8 mouse cellular contexts compared by ENCODE assay signal in genomic region chr14:26533267-26533666, GRCm38 (mm10). TPM values are rescaled to one million over a fixed set of nuclear protein-coding genes. Genes with fewer than 3 reads are reported as not detected.
A peak's percentile ranks its signal among the peaks of the same experiment; 100 is the strongest.
DNase-seq lines count a peak whose midpoint lies in the region; ATAC-seq and TF ChIP-seq lines count a peak whose summit lies in the region.

No protein-coding gene starts in this region.

- 22% methylated on average over 19 of the region's 19 CpGs for WGBS in hindbrain, postnatal 0 days
- WGBS in thymus, adult 2 months, result 41% methylated on average over 19 of the region's 19 CpGs

- peak; percentile 16 for DNase-seq in adrenal gland, postnatal 14 days
- no peak for DNase-seq in adrenal gland, adult 18-20 months (ENCODE audit: low spot score in 2 of 2)
- DNase-seq in thymus, adult 18-20 months, result peak; percentile 17 to 27
- no peak for DNase-seq in thymus, postnatal 0 days (ENCODE audit: low spot score)
- DNase-seq in hindbrain, postnatal 0 days (ENCODE audit: low spot score), result no peak
- DNase-seq in lung, postnatal 4 days, result peak; percentile 11 to 23
- DNase-seq in thymus, adult 2 months, result peak; percentile 26
- DNase-seq in gastrocnemius, postnatal 10 days, result no peak

- H3K9ac ChIP-seq in hindbrain, postnatal 0 days (replicated peaks; ENCODE audit: low read length), result peak overlapping the region; percentile 84

- H3K27ac ChIP-seq in hindbrain, postnatal 0 days, result no peak overlapping the region
- no peak overlapping the region for H3K27ac ChIP-seq in thymus, adult 2 months (ENCODE audit: control insufficient read depth, insufficient read depth, low read length)

- no peaks in the 10 kb centered on the region for H3K36me3 ChIP-seq in hindbrain, postnatal 0 days (ENCODE audit: insufficient read depth, low read length)
- no peaks in the 10 kb centered on the region; the same call in 1 of the 2 replicates for H3K36me3 ChIP-seq in thymus, adult 2 months (ENCODE audit: control insufficient read depth, insufficient read depth, low read length)

- peak overlapping the region; percentile 88 for H3K4me3 ChIP-seq in hindbrain, postnatal 0 days (ENCODE audit: low read length)
- H3K4me3 ChIP-seq in thymus, adult 2 months (ENCODE audit: control insufficient read depth, insufficient read depth, low read length), result peak overlapping the region; percentile 73

- no peaks in the 10 kb centered on the region for H3K27me3 ChIP-seq in hindbrain, postnatal 0 days (ENCODE audit: insufficient read depth, low read length)
- no peaks in the 10 kb centered on the region for H3K27me3 ChIP-seq in thymus, adult 2 months (ENCODE audit: control insufficient read depth, insufficient read depth, low read length)

- no peak for TF ChIP-seq POLR2A in thymus, adult 2 months (IDR thresholded peaks at IDR 0.05; ENCODE audit: control insufficient read depth, extremely low read depth, insufficient read depth, low read length, poor library complexity)

- no peaks in the 10 kb centered on the region for H3K9me3 ChIP-seq in hindbrain, postnatal 0 days (ENCODE audit: low read length)

- peaks cover 23% of the 10 kb centered on the region for H3K4me1 ChIP-seq in hindbrain, postnatal 0 days (ENCODE audit: insufficient read depth, low read length)
- peaks cover 17% of the 10 kb centered on the region for H3K4me1 ChIP-seq in thymus, adult 2 months (replicated peaks; ENCODE audit: control insufficient read depth, insufficient read depth, low read length)

- no peak for ATAC-seq in hindbrain, postnatal 0 days

- H3K4me2 ChIP-seq in hindbrain, postnatal 0 days (ENCODE audit: low read depth, low read length), result peak overlapping the region; percentile 95

- TF ChIP-seq CTCF in hindbrain, postnatal 0 days (IDR thresholded peaks at IDR 0.05; ENCODE audit: low read depth), result no peak
- no peak for TF ChIP-seq CTCF in thymus, adult 2 months (IDR thresholded peaks at IDR 0.05; ENCODE audit: borderline replicate concordance, control insufficient read depth, extremely low read depth, insufficient read depth, low read length, poor library complexity)

RNA-seq across cellular contexts. Expression of gene Slmap, which starts 1.5 kb away (rescaled TPM):
- total RNA-seq in adrenal gland, postnatal 14 days (2021), result 105 and 107 TPM in 2 replicates
- 10 to 100 TPM; 81.3 to 88.8 TPM for total RNA-seq in adrenal gland, adult 18-20 months (2021)
- 16.8 and 19.6 TPM in 2 replicates for polyA plus RNA-seq in thymus, postnatal 0 days (2015; fragmentation: Nextera tagmentation; extraction: Ambion mirVana)
- 16.1 and 17.1 TPM in 2 replicates for total RNA-seq in hindbrain, postnatal 0 days (2014; rRNA removed)
- 11.3 and 11.7 TPM in 2 replicates for polyA plus RNA-seq in hindbrain, postnatal 0 days (2015; fragmentation: Nextera tagmentation; extraction: Ambion mirVana)
- 20.9 and 34.0 TPM in 2 replicates for polyA plus RNA-seq in thymus, adult 2 months (2012; rRNA removed)
- 100 to 1,000 TPM; 111 to 113 TPM for total RNA-seq in gastrocnemius, postnatal 10 days (2021)

RNA-seq across cellular contexts. Expression of gene Dennd6a, which starts 40.4 kb away (rescaled TPM):
- 32.5 and 37.0 TPM in 2 replicates for total RNA-seq in adrenal gland, postnatal 14 days (2021)
- 10 to 100 TPM; 27.5 to 33.1 TPM for total RNA-seq in adrenal gland, adult 18-20 months (2021)
- 30.7 and 41.4 TPM in 2 replicates for polyA plus RNA-seq in thymus, postnatal 0 days (2015; fragmentation: Nextera tagmentation; extraction: Ambion mirVana)
- 23.8 and 33.8 TPM in 2 replicates for total RNA-seq in hindbrain, postnatal 0 days (2014; rRNA removed)
- 13.7 and 14.9 TPM in 2 replicates for polyA plus RNA-seq in hindbrain, postnatal 0 days (2015; fragmentation: Nextera tagmentation; extraction: Ambion mirVana)
- polyA plus RNA-seq in thymus, adult 2 months (2012; rRNA removed), result 17.1 and 19.7 TPM in 2 replicates
- 10 to 100 TPM; 13.9 to 19.1 TPM for total RNA-seq in gastrocnemius, postnatal 10 days (2021)

Comparison
In these comparisons a context has a peak if more than half of its experiments do, and no peak if none do; other contexts are left out.
1. DNase-seq: peak in adrenal gland, postnatal 14 days (single experiment), thymus, adult 18-20 months (2 of 2), lung, postnatal 4 days (2 of 2) and thymus, adult 2 months (single experiment); none in adrenal gland, adult 18-20 months (0 of 2), thymus, postnatal 0 days (single experiment), hindbrain, postnatal 0 days (single experiment) and gastrocnemius, postnatal 10 days (single experiment).